Mouse (Mus musculus) hindbrain, embryonic 15.5 days (tissue): ENCODE data around the gene Aimp2. TPM values are rescaled to one million over a fixed set of nuclear protein-coding genes. Genes with fewer than 3 reads are reported as not detected.
A peak's percentile ranks its signal among the peaks of the same experiment; 100 is the strongest.

Experiments
- ATAC-seq: fragments of 200-750 bp; cut with Nextera tagmentation; 2 replicates; pipeline ENCODE4 v1.8.0; 2017; ENCODE audit warnings: low read depth, moderate number of reproducible peaks, moderate TSS enrichment; ENCODE audit not compliant: low FRiP score
- H3K27ac ChIP-seq: fragments of 300-500 bp; sonication (generic); replicated peaks from 2 replicates; pipeline ENCODE4 v1.5.1; 2015; ENCODE audit warnings: mild to moderate bottlenecking, inconsistent platforms
- H3K27me3 ChIP-seq: fragments of 300-500 bp; sonication (generic); 2 replicates; pipeline ENCODE4 v1.6.1; 2015; ENCODE audit warnings: control low read depth, inconsistent platforms
- H3K36me3 ChIP-seq: fragments of 300-500 bp; sonication (generic); 2 replicates; pipeline ENCODE4 v1.6.1; 2015; ENCODE audit warnings: control low read depth, inconsistent platforms
- H3K4me1 ChIP-seq: fragments of 300-500 bp; sonication (generic); replicated peaks from 2 replicates; pipeline ENCODE4 v1.6.1; 2015; ENCODE audit warnings: control low read depth, inconsistent platforms
- H3K4me2 ChIP-seq: fragments of 300-500 bp; sonication (generic); 2 replicates; pipeline ENCODE4 v1.6.1; 2015; ENCODE audit warnings: moderate library complexity, mild to moderate bottlenecking, inconsistent platforms
- H3K4me3 ChIP-seq: fragments of 300-500 bp; sonication (generic); 2 replicates; pipeline ENCODE4 v1.5.1; 2015; ENCODE audit warnings: mild to moderate bottlenecking, inconsistent platforms
- H3K9ac ChIP-seq: fragments of 300-500 bp; sonication (generic); 2 replicates; pipeline ENCODE4 v1.6.1; 2015; ENCODE audit warnings: inconsistent platforms
- H3K9me3 ChIP-seq: fragments of 300-500 bp; sonication (generic); 2 replicates; pipeline ENCODE4 v1.6.1; 2016; ENCODE audit warnings: control low read depth, inconsistent platforms
- WGBS: fragments of 180-500 bp; shearing (Covaris S2); methylation state at CpG from one replicate; pipeline ENCODE4 v1.1.7; 2015; 5-methylcytosine and 5-hydroxymethylcytosine counted together
- polyA plus RNA-seq: library from polyadenylated mRNA; unstranded; fragments of >200 nt; fragmentation: Nextera tagmentation; extraction: Ambion mirVana; gene quantifications from 2 replicates; pipeline ENCODE4 v1.2.1, GENCODE M21; 2015

Gene Aimp2
- polyA plus RNA-seq, 1 experiment from 2014 or later: 88.8 TPM

- Histone ChIP-seq H3K27me3 (no peaks in the 10 kb centered on the region), H3K4me1 (no peaks in the 10 kb centered on the region), H3K36me3 (peaks cover 53% of the 10 kb centered on the region), H3K4me2 (no peak overlapping the region), H3K9ac (no peak overlapping the region), H3K9me3 (no peaks in the 10 kb centered on the region), H3K27ac (no peak overlapping the region), H3K4me3 (no peak overlapping the region)
- 96% methylated on average over 12 of the region's 12 CpGs for WGBS
- ATAC-seq: no peak
Measured at GRCm38 (mm10) chr5:143930656-143931055, 21.0 kb upstream of the Aimp2 start.

DNA sequence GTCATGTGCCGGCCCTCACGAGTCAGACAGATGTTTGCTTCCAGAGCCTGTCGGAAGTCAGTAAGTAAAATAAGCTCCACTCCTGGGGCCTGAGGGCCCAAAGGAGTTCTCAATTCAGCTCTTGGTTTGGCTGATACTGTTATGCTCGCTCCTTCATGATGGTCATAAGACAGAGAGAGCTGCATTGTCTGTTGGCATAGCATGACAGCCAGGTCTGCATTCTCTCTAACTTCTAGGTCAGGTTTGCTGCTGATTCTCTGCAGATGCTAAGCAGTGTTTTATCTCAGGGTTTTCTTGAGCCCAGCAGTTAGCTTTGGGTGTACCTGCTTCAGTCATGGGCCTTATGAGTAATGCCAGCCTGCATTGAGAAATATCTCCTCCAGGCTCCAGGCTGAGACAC, 19.6 kb upstream of the Aimp2 start:
- 91% methylated on average over 4 of the region's 4 CpGs for WGBS
- H3K4me2 ChIP-seq: no peak overlapping the region
- ATAC-seq: no peak
- H3K36me3 ChIP-seq: peaks cover 65% of the 10 kb centered on the region
- no peaks in the 10 kb centered on the region for H3K9me3 ChIP-seq
- no peak overlapping the region for H3K27ac ChIP-seq
- H3K27me3 ChIP-seq: no peaks in the 10 kb centered on the region
- no peaks in the 10 kb centered on the region for H3K4me1 ChIP-seq
- no peak overlapping the region for H3K9ac ChIP-seq
- no peak overlapping the region for H3K4me3 ChIP-seq

- no peaks in the 10 kb centered on the region for H3K4me1 ChIP-seq
- WGBS: 95% methylated on average over 8 of the region's 8 CpGs
- peaks cover 78% of the 10 kb centered on the region for H3K36me3 ChIP-seq
- no peaks in the 10 kb centered on the region for H3K27me3 ChIP-seq
- no peaks in the 10 kb centered on the region for H3K9me3 ChIP-seq
- no peak within 1 kb of the TSS for H3K4me3 ChIP-seq
- H3K27ac ChIP-seq: no peak within 1 kb of the TSS
- ATAC-seq: no peak
- H3K4me2 ChIP-seq: no peak within 1 kb of the TSS
- no peak within 1 kb of the TSS for H3K9ac ChIP-seq
Measured at GRCm38 (mm10) chr5:143927875-143928274, 18.2 kb upstream of the Aimp2 start, which contains the start of gene Gm42421. TSS of gene Gm42421 (plus strand) at chr5:143928175.

DNA sequence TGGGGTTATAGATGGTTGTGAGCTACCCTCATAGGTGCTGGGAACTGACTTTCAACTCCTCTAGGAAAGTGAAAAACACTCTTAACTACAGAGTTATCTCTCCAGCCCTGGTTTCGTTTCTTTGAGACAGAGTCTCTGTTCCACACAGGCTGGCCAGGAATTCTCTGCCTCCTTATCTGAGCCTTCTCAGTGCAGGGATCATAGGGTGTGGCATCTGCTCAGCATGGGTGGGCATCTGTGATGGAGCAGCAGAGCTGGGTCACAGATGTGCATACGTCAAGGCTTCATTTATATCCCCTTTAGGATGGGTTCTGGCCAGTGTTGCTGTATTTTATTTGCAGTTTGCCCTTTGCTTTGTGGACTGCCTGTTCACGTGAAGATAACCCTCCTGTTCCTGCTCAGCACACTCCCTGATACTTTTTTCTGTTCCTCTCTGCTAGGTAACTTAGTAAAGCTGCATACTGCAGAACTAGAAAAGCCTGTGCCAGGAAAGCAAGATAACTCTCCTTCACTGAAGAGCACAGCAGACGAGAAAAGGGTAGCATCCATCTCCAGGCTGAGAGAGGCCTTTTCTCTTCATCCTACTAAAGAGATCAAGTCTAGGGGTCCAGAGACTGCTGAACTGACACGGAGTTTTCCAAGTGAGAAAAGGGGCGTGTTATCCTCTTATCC, 15.3 kb upstream of the Aimp2 start:
- H3K27me3 ChIP-seq: no peaks in the 10 kb centered on the region
- H3K4me2 ChIP-seq: no peak overlapping the region
- no peaks in the 10 kb centered on the region for H3K4me1 ChIP-seq
- no peak overlapping the region for H3K4me3 ChIP-seq
- H3K9ac ChIP-seq: no peak overlapping the region
- no peak for ATAC-seq
- H3K27ac ChIP-seq: no peak overlapping the region
- peaks cover 80% of the 10 kb centered on the region for H3K36me3 ChIP-seq
- WGBS: 92% methylated on average over 6 of the region's 6 CpGs
- no peaks in the 10 kb centered on the region for H3K9me3 ChIP-seq

DNA sequence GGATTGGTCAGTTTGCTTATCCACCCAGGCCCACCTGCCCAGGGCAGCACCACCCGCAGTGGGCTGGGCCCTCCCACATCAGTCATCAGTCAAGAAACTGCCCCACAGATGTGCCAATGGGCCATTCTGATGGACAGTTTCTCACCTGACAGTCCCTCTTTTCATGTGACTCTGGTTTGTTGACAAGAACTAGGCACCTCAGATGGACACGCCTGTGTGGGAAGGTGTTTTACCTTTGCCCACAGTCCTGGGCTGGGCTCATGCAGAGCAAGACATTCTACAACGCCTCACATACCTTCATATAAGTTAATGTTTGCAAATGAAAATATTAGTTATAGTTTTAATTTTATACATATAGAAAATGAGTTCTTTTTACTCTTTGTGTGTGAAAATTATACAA, 8.5 kb upstream of the Aimp2 start:
- H3K27ac ChIP-seq: no peak overlapping the region
- 94% methylated on average over 3 of the region's 3 CpGs for WGBS
- no peak overlapping the region for H3K4me3 ChIP-seq
- H3K27me3 ChIP-seq: no peaks in the 10 kb centered on the region
- no peak overlapping the region for H3K9ac ChIP-seq
- H3K9me3 ChIP-seq: no peaks in the 10 kb centered on the region
- no peaks in the 10 kb centered on the region for H3K4me1 ChIP-seq
- ATAC-seq: no peak
- H3K36me3 ChIP-seq: peaks cover 65% of the 10 kb centered on the region
- no peak overlapping the region for H3K4me2 ChIP-seq

- no peaks in the 10 kb centered on the region for H3K4me1 ChIP-seq
- no peaks in the 10 kb centered on the region for H3K9me3 ChIP-seq
- WGBS: 52% methylated on average over 5 of the region's 5 CpGs
- H3K4me2 ChIP-seq: no peak overlapping the region
- H3K27ac ChIP-seq: no peak overlapping the region
- H3K36me3 ChIP-seq: peaks cover 59% of the 10 kb centered on the region
- ATAC-seq: no peak
- H3K4me3 ChIP-seq: no peak overlapping the region
- no peaks in the 10 kb centered on the region for H3K27me3 ChIP-seq
- H3K9ac ChIP-seq: no peak overlapping the region
Measured at GRCm38 (mm10) chr5:143917418-143917817, 7.8 kb upstream of the Aimp2 start.

GRCm38 (mm10) chr5:143916221-143916620, 6.6 kb upstream of the Aimp2 start:
- Histone ChIP-seq H3K4me3 (no peak overlapping the region), H3K4me2 (no peak overlapping the region), H3K4me1 (no peaks in the 10 kb centered on the region; the same call in 1 of the 2 replicates), H3K27ac (no peak overlapping the region), H3K36me3 (peaks cover 52% of the 10 kb centered on the region), H3K27me3 (no peaks in the 10 kb centered on the region), H3K9me3 (no peaks in the 10 kb centered on the region), H3K9ac (no peak overlapping the region)
- ATAC-seq: no peak
- WGBS: 91% methylated on average over 9 of the region's 9 CpGs

DNA sequence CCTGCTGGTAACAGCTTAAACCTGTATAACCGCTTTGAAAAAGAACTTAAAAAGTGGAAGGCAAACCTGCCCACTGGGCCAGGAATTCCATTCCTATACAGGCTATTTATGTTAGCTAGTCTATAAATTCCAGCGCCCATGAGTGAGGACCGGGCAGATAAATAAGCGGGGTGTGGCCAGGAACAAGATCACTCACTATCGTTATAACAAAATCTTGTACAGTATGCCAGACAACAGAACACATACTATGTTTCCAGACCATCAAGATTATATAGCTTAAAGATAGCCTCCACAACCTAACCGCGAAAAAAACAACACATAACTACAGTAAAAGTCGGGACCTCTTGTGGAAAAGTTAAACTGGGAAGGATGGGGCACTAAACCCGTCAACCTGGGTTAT, 721 bp downstream of the Aimp2 start:
- 4% methylated on average over 9 of the region's 9 CpGs for WGBS
- H3K9ac ChIP-seq: peak overlapping the region; percentile 64

GRCm38 (mm10) chr5:143906429-143906828, 3.2 kb downstream of the Aimp2 start:
- no peak overlapping the region for H3K4me2 ChIP-seq
- peaks cover 38% of the 10 kb centered on the region for H3K36me3 ChIP-seq
- no peak overlapping the region for H3K4me3 ChIP-seq
- no peak for ATAC-seq
- H3K27me3 ChIP-seq: no peaks in the 10 kb centered on the region
- H3K9ac ChIP-seq: no peak overlapping the region
- peaks cover 26% of the 10 kb centered on the region for H3K4me1 ChIP-seq
- H3K9me3 ChIP-seq: no peaks in the 10 kb centered on the region
- H3K27ac ChIP-seq: no peak overlapping the region
- 87% methylated on average over 8 of the region's 8 CpGs for WGBS

More for the DNA sequence above, 721 bp downstream of the Aimp2 start:
- H3K27ac ChIP-seq: peak overlapping the region; percentile 89
- H3K27me3 ChIP-seq: no peaks in the 10 kb centered on the region
- peak overlapping the region; percentile 77 for H3K4me2 ChIP-seq
- no peaks in the 10 kb centered on the region for H3K9me3 ChIP-seq
- H3K36me3 ChIP-seq: peaks cover 16% of the 10 kb centered on the region
- H3K4me3 ChIP-seq: peak overlapping the region; percentile 59
- peaks cover 26% of the 10 kb centered on the region for H3K4me1 ChIP-seq
- no peak for ATAC-seq

GRCm38 (mm10) chr5:143903813-143904212, 5.8 kb downstream of the Aimp2 start:
- Histone ChIP-seq H3K4me1 (peaks cover 15% of the 10 kb centered on the region), H3K27me3 (no peaks in the 10 kb centered on the region), H3K27ac (no peak overlapping the region), H3K9me3 (no peaks in the 10 kb centered on the region), H3K9ac (no peak overlapping the region), H3K4me3 (no peak overlapping the region), H3K36me3 (peaks cover 50% of the 10 kb centered on the region), H3K4me2 (no peak overlapping the region)
- WGBS: 96% methylated on average over 4 of the region's 4 CpGs
- ATAC-seq: no peak

DNA sequence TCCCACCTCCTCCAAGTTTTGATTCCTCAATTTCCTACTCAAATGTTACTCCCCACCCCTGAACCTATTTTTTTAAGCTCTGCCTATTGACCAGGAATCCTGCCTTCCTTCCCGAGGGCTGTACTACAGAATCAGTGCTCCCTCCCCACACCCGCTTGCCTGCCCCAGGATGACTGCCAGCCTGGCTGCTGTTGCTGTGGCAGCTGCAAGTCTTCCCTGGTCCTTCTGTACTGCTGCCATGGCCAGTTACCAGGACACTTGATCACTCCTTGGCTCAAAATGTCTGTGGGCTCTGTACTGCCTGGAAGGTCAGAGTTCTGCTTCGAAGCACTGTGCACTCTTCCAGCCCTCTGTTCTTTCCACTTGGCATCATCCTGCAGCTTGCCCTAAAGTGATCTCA, 7.5 kb downstream of the Aimp2 start:
- no peaks in the 10 kb centered on the region for H3K4me1 ChIP-seq
- no peak for ATAC-seq

DNA sequence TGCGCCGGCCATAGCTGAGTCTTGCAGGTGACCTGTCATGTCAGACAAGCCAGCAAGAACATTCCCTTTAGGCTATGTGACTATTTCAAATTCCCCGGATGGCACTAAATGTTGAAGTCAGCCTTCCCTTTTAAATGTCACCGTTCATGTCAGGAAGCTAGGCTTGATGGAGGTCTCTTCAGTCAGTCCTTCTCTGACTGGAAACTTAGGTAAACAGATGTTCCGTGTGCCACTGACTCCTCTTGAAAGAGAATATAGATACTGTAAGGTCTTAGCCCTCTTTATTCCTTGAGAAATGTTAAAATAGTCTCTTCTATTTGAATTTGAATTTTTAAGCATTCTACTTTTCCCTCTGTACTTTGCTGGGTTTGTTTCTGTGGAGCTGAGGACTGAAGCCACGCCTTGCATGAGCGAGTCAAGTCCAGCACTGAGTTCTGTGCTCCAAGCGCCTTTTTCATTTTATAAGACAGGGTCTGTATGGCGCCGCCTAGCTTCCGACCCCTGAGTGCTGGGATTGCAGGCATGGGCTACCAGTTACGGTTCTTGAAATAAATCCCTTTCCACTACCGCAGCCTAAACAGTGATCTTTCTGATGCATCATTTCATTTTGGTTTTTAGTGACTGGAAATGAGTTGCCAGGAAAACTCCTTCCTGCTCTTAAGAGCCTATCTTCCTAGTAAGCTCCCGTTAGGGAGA, 11.9 kb downstream of the Aimp2 start, which contains the start of gene Ankrd61:
Ankrd61 (minus strand) TSS at position 51 of the 696 bp plus-strand sequence.
- ATAC-seq: no peak
- Histone ChIP-seq H3K36me3 (peaks cover 45% of the 10 kb centered on the region), H3K4me3 (no peak within 1 kb of the TSS), H3K4me1 (no peaks in the 10 kb centered on the region), H3K9ac (no peak within 1 kb of the TSS), H3K27me3 (no peaks in the 10 kb centered on the region), H3K4me2 (no peak within 1 kb of the TSS), H3K27ac (no peak within 1 kb of the TSS), H3K9me3 (no peaks in the 10 kb centered on the region)
- 89% methylated on average over 14 of the region's 14 CpGs for WGBS

More for the DNA sequence above, 7.5 kb downstream of the Aimp2 start:
- H3K9me3 ChIP-seq: no peaks in the 10 kb centered on the region
- no peak overlapping the region for H3K27ac ChIP-seq
- no peak overlapping the region for H3K4me2 ChIP-seq
- H3K9ac ChIP-seq: no peak overlapping the region
- H3K36me3 ChIP-seq: peaks cover 67% of the 10 kb centered on the region
- H3K4me3 ChIP-seq: no peak overlapping the region
- 79% methylated on average over 3 of the region's 3 CpGs for WGBS
- H3K27me3 ChIP-seq: no peaks in the 10 kb centered on the region
